Mouse (Mus musculus) adrenal gland, postnatal 36 days (tissue): ENCODE results near the gene Smim8. TPM values are rescaled to one million over a fixed set of nuclear protein-coding genes. Genes with fewer than 3 reads are reported as not detected.
"Not testable (repeated sequence)": the region's sequence is repeated elsewhere in the genome, so short reads cannot be mapped to it uniquely, and the experiment has no call there.

Experiments
- DNase-seq, 2 experiments: peaks; one replicate each; pipeline ENCODE4 v3.0.0; 2021; ENCODE audit warnings: mixed read lengths in 1 of 2
- long read RNA-seq, 2 experiments: library from polyadenylated mRNA; stranded (forward); transcript quantifications; one replicate each; pipeline ENCODE4 v2.0.0; 2021; ENCODE audit warnings: borderline sequencing depth in 2 of 2
- total RNA-seq, 2 experiments: library from RNA; stranded (reverse); gene quantifications; 2 replicates each; pipeline ENCODE4 v1.2.3; 2021

The Smim8 gene
- 10 to 100 TPM; 19.1 to 23.8 TPM for total RNA-seq
- long read RNA-seq, experiment 1, transcript Smim8-201 (3 exons, 786 nt), result major isoform, 16 of 27 reads
- long read RNA-seq, experiment 1, partial matches to known transcripts, result 4 of 27 reads
- long read RNA-seq, experiment 1, other reads (novel, unspliced or antisense), result 2 of 27 reads
- long read RNA-seq, experiment 2, transcript Smim8-201 (3 exons, 786 nt), result major isoform, 9 of 13 reads
- long read RNA-seq, experiment 2, partial matches to known transcripts, result 2 of 13 reads
- long read RNA-seq, experiment 2, other reads (novel, unspliced or antisense), result 0 of 13 reads

- DNase-seq, result peak; percentile 93 to 94
Measured at GRCm38 (mm10) chr4:34777677-34778527, at the start of gene Smim8. Smim8 (minus strand) TSS chr4:34778423.

GRCm38 (mm10) chr4:34823901-34824300 is 45.7 kb upstream of the Smim8 start:
- no peak for DNase-seq

GRCm38 (mm10) chr4:34819904-34820303 is 41.7 kb upstream of the Smim8 start:
- no peak for DNase-seq

- no peak for DNase-seq
Measured at GRCm38 (mm10) chr4:34801166-34802034, 23.2 kb upstream of the Smim8 start.

- DNase-seq, result no peak
Measured at GRCm38 (mm10) chr4:34798005-34798404, 19.8 kb upstream of the Smim8 start.

GRCm38 (mm10) chr4:34797294-34797983 is 19.2 kb upstream of the Smim8 start:
- no peak for DNase-seq

- DNase-seq, result no peak
Measured at GRCm38 (mm10) chr4:34796294-34796693, 18.1 kb upstream of the Smim8 start.

GRCm38 (mm10) chr4:34786476-34786875 is 8.3 kb upstream of the Smim8 start:
- DNase-seq, result no peak

GRCm38 (mm10) chr4:34785646-34786045 is 7.4 kb upstream of the Smim8 start:
- no peak for DNase-seq

- DNase-seq, result no peak
Measured at GRCm38 (mm10) chr4:34784865-34785264, 6.6 kb upstream of the Smim8 start.

- DNase-seq, result peak in 1 of 2 experiments; percentile 19
Measured at GRCm38 (mm10) chr4:34782730-34783129, 4.5 kb upstream of the Smim8 start.

- no peak for DNase-seq
Measured at GRCm38 (mm10) chr4:34771652-34772371, 6.4 kb downstream of the Smim8 start.

GRCm38 (mm10) chr4:34756163-34756562 is 22.1 kb downstream of the Smim8 start, which contains the start of gene Gm136:
Gm136 (minus strand) TSS chr4:34756263.
- DNase-seq, result no peak

- peak; percentile 24 to 28 for DNase-seq
Measured at GRCm38 (mm10) chr4:34749236-34749635, 29.0 kb downstream of the Smim8 start.

- DNase-seq, result no peak
Measured at GRCm38 (mm10) chr4:34734461-34734860, 43.8 kb downstream of the Smim8 start.

GRCm38 (mm10) chr4:34733415-34733814 is 44.8 kb downstream of the Smim8 start:
- peak in 1 of 2 experiments; percentile 2 for DNase-seq

GRCm38 (mm10) chr4:34729851-34730341 is 48.3 kb downstream of the Smim8 start, which contains the start of gene Cfap206:
Cfap206 (minus strand) TSS chr4:34730206.
- DNase-seq, result peak; percentile 88 to 90

- DNase-seq, result not testable (repeated sequence)
Measured at GRCm38 (mm10) chr4:34725710-34726109, 52.5 kb downstream of the Smim8 start.

- DNase-seq, result no peak
Measured at GRCm38 (mm10) chr4:34724306-34724705, 53.9 kb downstream of the Smim8 start.

GRCm38 (mm10) chr4:34723186-34723585 is 55.0 kb downstream of the Smim8 start:
- no peak for DNase-seq
